Mouse (Mus musculus): ENCODE results near the gene Wasf2. TPM values are rescaled to one million over a fixed set of nuclear protein-coding genes. Genes with fewer than 3 reads are reported as not detected.

Gene Wasf2
- total RNA-seq (2021), result 10 to 100 TPM; 42.3 to 42.7 TPM
- long read RNA-seq, partial matches to known transcripts, result 0 of 1 reads
- long read RNA-seq, other reads (novel, unspliced or antisense), result 1 of 1 reads

DNA sequence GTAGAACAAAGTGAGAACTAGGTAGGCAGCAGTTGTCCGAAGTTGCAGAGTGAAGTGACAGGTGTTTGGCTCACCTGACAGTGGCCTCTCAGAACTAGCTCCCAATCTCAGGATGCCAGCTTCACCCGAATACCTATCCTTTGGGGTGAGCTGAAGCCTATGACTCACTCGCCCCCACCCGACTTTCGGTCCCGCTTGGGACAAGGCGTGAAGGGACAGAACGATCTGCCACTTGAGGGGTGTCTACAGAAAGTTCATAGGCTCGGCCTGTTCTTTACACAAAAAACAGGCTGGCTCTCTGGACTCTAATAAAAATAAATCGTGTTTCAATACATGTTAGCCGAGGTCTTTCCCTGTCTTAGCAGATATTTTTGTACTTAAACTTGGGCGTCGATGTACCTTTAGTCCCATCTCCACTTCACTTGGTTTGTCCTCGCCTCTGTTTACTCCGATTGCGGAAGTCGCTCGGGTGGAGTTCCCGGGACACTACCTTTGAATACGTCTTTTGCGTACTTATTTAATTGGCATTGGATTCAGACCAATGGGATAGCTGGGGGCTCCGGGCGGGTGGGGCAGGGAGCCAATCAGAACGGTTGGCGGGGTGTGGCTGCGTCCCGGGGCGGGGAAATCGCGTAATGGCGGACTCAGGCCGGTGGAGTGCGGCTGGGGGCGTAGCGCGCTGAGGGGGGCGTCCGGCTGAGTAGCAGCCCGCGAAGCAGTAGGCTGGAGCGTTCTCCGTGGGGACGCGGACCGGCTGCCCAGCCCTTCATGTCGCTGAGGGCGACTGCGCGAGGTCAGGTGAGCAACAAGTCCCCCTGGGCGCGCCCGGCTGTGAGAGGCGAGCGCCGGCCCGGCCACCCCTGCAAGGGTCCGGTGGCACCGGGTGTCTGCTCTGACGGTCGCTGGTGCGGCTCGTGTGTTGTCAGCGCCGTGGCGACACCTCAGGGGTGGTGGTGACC lies at the start of gene Wasf2:
Gene Wasf2, plus strand, starts transcription at position 575 of the 959 bp plus-strand sequence.
- DNase-seq (ENCODE audit: low spot score in 2 of 2), result peak; percentile 87 to 91

DNA sequence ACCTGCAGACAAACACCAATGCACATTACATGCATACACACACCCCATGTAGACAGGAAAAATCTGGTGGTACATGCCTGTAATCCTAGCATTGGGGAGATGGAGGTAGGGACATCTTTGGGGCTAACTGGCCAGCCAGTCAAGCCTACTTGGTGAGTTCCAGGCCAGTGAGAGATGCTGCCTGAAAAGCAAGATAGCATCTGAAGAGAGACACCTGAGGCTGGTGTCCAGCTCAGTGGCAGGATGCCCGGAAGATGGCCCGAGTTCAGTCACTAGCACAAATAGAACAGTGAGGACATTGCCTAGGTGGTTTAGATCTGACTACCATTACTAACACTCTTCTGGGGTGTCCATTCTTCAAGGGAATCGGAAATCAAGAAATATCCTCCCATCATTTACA lies 49.4 kb upstream of the Wasf2 start:
- DNase-seq (ENCODE audit: low spot score in 2 of 2), result no peak

DNA sequence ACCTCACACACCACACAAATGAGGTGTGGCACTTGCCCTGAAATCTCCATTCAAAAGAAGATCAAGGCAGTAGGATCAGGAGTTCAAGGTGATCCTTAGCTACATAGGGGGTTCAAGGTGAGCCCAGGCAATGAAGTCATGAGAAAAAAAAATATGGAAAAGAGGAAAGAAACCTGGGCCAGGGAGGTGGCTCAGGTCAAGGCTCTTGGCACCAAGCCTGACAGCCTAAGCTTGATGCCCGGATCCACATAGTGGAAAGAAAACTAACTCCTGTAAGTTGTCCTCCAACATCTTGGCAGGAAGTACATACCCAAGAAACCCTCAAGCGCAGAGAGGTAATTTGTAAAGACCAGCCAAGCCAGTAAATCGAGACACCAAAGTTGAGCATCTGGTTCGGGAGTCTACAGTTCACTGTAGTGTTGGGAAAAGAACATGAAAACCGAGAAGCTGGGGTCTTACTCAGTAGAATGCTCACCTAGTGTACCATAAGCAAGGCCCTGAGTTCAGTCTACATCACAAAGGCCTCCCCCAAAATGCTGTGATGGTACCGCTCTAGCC lies 48.0 kb upstream of the Wasf2 start:
- DNase-seq (ENCODE audit: low spot score in 2 of 2), result no peak

DNA sequence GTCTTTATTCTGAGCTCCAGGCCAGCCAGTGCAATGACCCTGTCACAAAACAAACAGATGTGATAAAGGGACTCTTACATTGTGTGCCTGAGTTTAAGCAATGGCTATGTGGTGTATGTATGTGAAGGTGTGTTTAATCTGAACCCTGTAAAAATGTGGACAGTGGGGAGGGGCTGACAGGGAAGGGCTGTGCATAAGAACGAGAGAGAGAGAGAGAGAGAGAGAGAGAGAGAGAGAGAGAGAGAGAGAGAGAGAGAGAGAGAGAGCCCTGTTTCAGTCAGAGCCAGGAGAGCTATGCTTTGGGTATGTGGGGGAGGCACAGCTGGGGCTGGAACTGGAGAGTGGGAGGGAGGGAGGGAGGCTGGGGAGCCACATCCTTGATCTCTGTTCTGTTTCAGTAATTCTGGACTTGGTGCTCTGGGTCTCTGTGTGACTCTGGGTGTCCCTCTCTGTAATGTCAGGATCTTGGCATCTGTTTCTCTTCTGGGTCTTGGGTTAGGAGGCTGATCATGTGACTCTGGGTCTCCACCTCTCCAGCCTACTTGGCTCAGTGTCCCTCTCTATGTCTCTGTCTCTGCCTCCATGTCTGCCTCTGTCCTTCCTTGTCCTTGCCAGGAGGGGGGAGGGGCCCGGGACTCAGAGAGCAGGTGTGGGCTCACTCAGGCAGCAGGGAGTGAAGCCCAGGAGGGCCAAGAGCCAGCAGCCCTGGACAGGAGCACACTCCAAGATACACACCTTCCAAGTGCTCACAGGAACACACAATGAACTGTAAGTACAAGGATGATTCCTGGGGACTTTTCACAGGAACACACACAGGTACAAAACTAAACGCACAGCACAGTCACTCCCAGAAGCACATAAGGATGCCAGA lies 46.1 kb upstream of the Wasf2 start:
- peak in 1 of 2 experiments; percentile 59 for DNase-seq (ENCODE audit: low spot score in 2 of 2)

DNA sequence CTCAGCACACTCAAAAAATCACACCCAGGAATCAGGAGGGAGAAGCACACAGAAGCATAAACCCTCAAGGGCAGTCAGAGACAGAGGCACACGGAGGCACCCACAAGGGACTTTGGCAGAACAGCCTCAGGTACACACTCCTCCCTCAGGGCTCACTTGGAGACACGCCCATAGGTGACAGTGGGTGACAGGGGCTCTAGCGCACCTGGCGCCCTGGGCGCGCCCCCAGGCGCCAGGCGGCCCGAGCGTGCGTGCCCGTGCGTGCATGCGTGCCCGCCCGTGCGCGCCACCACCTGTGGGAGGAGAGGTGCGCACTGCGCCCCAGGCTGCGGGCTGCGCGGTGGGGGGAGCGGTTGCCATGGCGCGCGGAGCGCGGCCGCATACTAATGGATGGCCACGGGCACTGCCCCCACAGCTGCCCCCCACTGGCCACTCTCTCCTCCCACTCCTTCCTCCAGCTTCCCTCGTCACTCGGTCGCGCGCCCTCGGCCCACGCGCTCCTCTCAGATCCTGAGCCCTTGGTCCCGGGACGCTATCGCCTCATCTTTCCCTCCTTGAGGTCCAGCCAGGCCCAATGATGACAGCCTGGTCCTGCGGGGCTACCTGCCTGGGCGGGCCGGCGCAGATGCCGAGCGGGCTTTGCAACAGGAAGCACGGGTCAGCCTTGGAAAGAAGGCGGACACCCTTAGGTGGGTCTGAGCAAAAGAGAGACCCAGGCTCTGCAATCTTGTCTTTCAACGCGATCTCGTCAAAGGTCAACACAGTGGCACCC lies 45.1 kb upstream of the Wasf2 start:
- DNase-seq (ENCODE audit: low spot score in 2 of 2), result peak; percentile 65 to 76

DNA sequence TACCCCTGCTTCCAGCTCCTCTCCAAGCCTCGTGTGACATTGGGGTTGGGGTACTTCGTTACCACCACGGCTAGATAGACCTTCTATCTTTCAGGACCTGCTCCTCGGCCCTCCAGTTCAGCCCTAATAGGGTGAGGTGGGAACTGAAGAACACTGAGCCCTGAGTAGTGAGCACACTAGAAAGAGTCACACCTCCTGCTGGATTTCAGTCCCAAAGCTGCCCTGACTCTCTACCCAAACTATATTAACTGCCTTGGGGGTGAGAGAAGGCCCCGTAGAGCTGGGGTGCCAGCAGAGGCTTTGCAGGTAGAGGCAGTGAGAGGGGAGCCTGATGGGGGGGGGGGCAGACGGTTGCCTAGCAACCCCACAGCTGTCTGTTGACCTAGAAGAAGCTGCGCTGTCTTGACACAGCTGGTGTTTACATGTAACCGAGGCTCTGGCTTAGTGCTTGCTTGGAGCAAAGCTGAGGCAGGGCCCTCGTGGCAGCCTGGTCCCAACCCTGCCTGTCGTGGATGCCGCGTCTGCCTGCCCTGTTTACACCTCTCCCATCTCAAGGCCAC lies 44.4 kb upstream of the Wasf2 start:
- no peak for DNase-seq (ENCODE audit: low spot score in 2 of 2)

DNA sequence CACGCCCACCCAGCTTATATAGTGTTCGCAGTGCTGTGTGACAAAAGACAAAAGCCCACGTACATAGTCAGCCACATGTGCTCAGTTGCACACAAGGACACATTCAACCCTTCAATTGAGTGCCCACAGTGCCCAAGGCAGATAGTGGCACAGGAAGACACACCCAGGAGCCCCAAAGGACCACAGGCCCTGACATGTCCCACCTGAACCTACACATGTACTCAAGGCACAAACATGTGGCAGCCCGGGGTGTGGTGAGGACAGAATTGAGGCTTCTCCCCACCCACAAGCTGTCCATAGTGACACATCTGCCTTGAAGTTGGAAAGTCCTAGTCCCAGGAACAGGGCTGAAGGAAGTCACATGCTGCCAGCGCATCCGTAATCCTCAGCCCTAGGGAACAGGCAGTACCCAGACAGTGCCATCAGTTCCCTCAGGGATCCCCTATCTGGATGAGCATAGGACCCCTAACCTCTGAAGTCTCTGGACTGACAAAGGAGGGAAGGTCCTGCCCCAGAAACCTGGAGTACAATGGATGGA lies 43.1 kb upstream of the Wasf2 start:
- no peak for DNase-seq (ENCODE audit: low spot score in 2 of 2)

DNA sequence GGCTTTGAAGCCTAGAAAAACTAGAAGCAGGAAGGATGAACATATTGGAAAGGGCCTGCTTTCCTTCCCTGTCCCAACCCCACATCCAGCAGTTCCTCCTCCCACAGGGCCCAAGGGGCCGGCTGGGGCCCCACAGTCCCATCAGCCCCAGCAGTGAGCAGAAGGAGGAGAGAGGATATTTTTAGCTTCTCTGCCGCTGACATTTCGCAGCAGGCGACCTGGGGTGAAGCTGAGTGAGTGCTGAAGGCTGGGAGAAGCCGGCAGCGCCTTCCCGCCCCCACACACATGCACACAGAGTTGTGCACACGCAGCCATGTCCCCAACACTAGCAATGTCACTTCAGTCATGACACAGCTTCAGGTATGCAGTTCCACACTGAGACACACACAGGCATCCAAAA lies 42.5 kb upstream of the Wasf2 start:
- DNase-seq (ENCODE audit: low spot score in 2 of 2), result no peak

DNA sequence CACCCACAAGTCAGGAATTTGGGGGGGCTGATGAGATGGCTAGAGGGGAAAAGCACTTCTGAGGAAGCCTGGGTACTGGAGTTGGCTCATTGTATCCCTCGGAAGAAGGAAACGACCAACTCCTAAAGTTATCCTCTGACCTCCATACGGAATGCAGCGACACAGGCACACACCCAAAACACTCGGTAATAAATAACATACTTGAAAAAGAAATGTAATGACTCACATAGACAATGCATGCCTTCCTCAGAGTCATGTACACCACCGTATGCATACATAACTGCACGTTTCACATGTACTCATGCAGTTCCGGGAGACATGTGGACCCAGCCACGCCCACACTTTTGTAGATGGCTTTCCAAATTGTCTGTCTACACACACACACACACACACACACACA lies 41.0 kb upstream of the Wasf2 start:
- DNase-seq (ENCODE audit: low spot score in 2 of 2), result no peak

DNA sequence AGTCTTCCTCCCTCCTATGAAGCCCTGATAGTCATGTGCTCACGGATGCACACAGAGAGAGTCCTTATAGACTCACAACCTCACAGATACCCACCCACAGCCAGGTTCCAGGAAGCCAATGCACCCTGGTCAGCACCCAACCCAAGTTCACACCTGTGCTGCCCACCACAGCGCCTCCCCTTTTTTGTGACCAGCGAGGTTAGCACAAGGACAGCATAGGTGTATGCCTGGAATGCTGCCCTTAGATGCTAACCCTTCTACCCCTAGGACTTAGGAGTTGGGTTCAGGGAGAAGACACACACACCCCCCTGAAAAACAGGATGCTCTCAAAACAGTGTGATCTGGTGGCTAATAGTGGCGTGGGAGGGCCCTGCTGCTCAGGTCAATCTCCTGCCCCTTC lies 40.5 kb upstream of the Wasf2 start:
- DNase-seq (ENCODE audit: low spot score in 2 of 2), result no peak

DNA sequence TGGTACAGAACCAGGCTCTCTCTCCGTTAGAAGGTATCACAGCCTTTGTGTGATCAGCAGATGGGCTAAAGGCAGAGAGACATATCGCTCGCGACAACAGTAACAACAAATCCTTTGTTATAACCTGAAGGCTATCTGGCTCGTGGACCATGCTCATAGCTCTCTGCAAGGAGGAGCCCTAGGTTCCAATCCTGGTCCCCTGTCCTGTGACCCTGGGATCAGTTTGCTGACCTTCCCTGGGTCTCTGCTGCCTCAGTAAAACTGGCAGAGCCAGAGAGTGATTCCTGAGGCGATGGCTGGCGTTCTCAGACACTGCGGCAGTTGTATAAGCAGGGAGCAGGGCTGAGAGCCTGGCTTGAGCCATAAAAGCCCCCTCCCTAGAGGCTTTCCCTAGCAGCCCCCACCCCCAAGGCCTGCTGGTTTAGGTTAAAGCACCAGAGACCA lies 40.0 kb upstream of the Wasf2 start:
- DNase-seq (ENCODE audit: low spot score in 2 of 2), result no peak

DNA sequence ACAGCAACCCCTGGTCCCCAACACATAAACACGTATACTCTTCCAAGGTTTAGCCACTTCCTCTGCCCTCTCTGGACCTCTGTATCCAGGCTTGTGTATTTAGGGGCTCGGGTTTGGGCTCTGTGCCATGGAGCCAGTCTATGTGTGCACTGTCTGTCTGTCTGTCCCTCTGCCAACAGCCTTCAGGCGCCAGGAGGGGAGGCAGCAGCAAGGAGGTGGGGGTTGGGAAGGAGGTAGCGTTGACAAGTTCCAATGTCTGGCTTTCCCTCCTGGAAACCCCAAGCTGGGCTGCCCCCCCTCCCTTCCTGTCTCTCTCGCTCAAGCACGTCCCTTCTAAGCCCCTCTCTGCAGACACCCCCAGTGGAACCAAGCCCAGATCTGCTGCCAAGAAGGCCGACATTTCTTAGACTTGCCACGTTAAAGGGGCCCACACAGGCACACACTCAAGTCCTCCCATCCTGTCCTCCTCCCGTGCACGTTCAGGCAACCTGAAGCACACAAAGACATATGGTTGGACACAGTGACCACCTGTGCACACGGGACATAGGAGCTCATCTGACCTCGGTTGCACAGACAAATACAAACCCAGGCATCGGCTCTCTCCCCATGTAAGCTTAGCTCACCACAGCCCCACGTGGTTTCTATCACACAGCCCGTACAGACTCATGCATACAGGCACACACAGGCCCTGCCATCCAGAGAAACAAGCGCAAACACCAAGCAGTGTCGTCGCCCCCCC lies 39.4 kb upstream of the Wasf2 start:
- peak; percentile 67 to 76 for DNase-seq (ENCODE audit: low spot score in 2 of 2)

DNA sequence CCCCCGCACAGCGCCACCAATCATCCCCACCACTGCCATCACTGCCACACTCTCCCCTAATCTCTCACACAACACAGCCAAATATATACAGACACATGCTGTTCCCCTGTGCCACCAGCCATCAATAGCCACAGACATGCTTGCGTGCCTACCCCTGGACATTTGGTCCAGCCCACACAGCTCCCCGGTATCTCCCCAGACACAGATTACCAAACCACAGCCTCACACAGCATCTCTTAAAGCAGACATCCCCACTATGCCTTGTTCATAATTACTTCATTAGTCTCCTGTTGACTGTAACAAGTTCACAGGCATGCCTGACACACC lies 38.9 kb upstream of the Wasf2 start:
- no peak for DNase-seq (ENCODE audit: low spot score in 2 of 2)

DNA sequence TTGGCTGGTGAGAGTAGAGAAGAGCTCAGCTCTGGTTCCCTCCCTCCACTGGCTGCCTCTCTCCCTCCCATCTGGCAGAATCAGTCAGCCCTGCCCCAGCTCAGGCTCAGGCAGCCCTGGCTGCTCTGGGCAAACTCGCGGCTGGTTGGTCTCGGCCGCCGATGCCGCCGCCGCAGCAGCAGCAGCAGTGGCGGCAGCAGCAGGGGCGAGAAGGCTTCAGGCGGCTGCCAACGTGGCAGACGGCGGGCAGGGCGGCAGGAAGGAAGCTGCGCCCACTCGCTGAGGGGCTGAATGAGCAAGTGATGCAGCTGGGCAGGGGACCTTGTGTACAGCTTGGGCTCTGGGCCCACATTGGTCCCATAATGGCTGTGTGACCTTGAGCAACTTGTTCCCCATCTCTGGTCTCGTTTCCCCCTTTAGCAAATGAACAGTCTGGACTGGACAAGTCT lies 37.8 kb upstream of the Wasf2 start:
- peak; percentile 60 to 70 for DNase-seq (ENCODE audit: low spot score in 2 of 2)

DNA sequence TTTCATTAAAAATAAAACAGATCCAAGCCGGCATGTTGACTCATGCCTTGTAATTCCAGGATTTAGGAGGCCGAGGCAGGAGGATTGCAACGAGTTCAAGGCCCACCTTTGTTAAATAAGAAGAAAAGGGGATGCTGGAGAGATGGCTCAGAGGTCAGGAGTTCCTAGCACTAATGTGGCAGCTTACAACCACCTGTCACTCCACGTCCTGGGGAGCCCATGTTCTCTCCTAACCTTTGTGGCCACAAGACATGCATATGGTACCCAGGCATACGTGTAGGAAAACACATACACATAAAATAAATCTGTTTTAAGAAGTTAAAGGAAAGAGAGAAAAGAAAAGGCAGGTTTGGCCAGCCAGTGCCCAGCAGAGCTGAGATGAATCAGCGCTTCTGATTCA lies 37.2 kb upstream of the Wasf2 start:
- DNase-seq (ENCODE audit: low spot score in 2 of 2), result no peak

DNA sequence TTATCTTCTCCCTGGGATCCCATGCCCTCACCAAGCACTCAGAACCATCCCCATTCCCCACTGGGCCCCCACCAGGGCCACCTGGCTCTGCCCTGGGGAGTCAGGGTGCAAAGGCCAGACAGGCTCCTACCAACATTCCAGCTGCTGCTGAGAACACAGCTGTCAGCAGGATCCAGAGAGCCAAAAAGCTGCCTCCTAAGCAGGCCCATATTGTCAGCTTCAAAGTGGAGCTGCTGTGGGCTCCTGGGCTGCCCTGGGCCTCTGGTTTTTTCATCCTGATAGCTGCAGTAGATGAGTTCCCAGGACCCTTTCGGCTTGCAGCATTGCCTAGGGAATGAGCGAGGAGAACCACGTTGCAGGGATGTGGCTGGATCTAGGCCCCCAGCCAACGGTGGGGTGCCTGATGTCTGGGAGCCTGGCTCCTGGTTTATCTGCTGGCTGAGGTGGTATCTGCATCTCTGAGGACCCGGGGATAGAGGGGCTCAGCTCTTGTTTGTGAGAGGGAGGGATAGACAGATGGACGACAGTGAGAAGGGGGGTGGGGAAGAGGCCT lies 36.7 kb upstream of the Wasf2 start:
- peak in 1 of 2 experiments; percentile 54 for DNase-seq (ENCODE audit: low spot score in 2 of 2)

DNA sequence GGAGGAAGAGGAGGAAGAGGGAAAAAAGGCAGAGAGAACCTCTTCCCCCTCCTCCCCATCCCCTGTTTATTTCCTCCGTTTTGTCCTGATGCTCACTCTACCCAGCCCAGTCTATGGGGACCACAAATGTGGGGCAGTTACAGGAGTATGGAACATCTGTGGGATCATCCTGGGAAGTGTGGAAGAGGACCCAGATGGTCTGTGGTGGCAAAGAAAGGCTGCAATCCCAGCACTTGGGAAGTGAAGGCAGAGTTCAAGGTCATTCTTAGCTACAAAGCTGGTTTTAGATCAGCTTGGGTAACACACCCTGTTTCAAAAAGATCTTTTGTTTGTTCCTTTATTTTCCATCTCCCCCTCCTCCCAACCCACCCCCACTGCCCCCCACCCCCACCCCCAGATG lies 36.0 kb upstream of the Wasf2 start:
- no peak for DNase-seq (ENCODE audit: low spot score in 2 of 2)

DNA sequence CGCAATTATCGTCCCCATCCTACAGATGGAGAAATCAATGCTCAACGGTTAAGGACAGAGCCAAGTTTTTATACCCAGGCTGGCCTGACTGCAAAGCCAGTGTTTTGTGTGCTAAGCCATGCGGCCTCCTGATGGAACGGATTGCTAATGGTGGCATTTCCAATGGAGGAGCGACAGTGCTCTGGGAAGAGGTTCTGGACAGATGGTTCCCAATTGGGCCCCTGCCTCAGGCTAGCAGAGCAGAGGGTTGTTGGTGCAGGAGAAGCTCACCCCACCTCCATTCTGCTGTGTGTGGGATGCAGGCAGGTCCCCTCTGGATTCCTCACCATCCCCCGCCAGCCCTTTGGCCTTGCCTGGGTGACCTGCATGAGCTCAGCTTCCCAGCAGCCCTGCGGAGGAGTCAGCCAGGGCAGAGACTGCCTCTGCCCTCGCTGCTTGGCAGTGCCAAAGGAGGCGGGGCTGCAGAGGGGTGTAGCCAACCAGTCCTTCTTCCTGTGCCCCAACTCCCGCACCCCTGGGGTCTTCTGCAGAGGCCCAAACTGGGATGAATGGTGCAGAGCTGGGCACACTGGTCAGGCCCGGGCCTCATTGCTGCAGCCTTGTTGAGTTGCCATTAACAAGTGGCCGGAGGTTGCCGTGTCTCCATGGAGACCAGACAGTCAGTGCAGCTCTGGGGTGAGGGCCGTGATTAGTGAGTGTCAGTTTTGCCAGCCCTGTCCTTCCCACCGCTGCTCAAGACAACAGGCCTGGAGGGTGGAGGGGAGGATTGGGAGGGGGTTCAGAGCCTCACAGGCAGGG lies 35.2 kb upstream of the Wasf2 start:
- peak; percentile 70 to 78 for DNase-seq (ENCODE audit: low spot score in 2 of 2)

All from layer of hippocampus, postnatal 10 days (tissue).